Mouse (Mus musculus): ENCODE results near the gene Amn. TPM values are rescaled to one million over a fixed set of nuclear protein-coding genes. Genes with fewer than 3 reads are reported as not detected.

Amn gene
- polyA plus RNA-seq, 1 experiment = 0.43 TPM

- no peak for TF ChIP-seq CTCF (IDR thresholded peaks at IDR 0.05; ENCODE audit: insufficient read depth, low read length)
- TF ChIP-seq POLR2A (IDR thresholded peaks at IDR 0.05; ENCODE audit: borderline replicate concordance, extremely low read depth, low read depth, low read length) = no peak
- WGBS = 90% methylated on average over 18 of the region's 18 CpGs
- Histone ChIP-seq H3K4me1 (ENCODE audit: control insufficient read depth, insufficient read depth, low read length) (peaks cover under 1% of the 10 kb centered on the region; the same call in 1 of the 2 replicates), H3K4me3 (replicated peaks; ENCODE audit: extremely low read depth, low read depth, low read length) (no peak overlapping the region)
- DNase-seq = no peak
Measured at GRCm38 (mm10) chr12:111325744-111326424, 55.0 kb downstream of the Amn start.

Other genes starting within 250 kb of the Amn start
- 6.7 and 12.0 TPM in 2 replicates for gene Rcor1, start 231.7 kb upstream of the Amn start, polyA plus RNA-seq (2012; rRNA removed)
- gene Traf3, start 104.7 kb upstream of the Amn start, polyA plus RNA-seq (2012; rRNA removed) = 16.8 and 20.2 TPM in 2 replicates
- not detected in 2 replicates for gene 4930595D18Rik, start 86.6 kb upstream of the Amn start, polyA plus RNA-seq (2012; rRNA removed)
- gene Cdc42bpb, start 106.6 kb downstream of the Amn start, polyA plus RNA-seq (2012; rRNA removed) = 305 and 359 TPM in 2 replicates
- gene Lbhd2, start 135.7 kb downstream of the Amn start, polyA plus RNA-seq (2012; rRNA removed) = not detected in 2 replicates
- 34.9 and 46.7 TPM in 2 replicates for gene Exoc3l4, start 145.9 kb downstream of the Amn start, polyA plus RNA-seq (2012; rRNA removed)
- gene Tnfaip2, start 171.4 kb downstream of the Amn start, polyA plus RNA-seq (2012; rRNA removed) = 31.7 and 43.6 TPM in 2 replicates
- 0.12 and 0.31 TPM in 2 replicates for gene Gm266, start 214.7 kb downstream of the Amn start, polyA plus RNA-seq (2012; rRNA removed)

All from lung, adult 2 months (tissue).